Mouse (Mus musculus) embryonic stem cell, embryonic (primary cell): ENCODE measurements around the gene Zbtb39.
"Not testable (repeated sequence)": the region's sequence is repeated elsewhere in the genome, so short reads cannot be mapped to it uniquely, and the experiment has no call there.

Source experiments
- CTCF ChIA-PET, 4 experiments: fragments of 300-600 bp in 2 of 4; fragments of 350-600 bp in 2 of 4; sonication (Branson Sonifier 250); formaldehyde crosslinking; loops; one replicate each; lab custom pipeline; 2022; ENCODE audit warnings: inconsistent platforms in 2 of 4; lab: Charles Lee
- POLR2A ChIA-PET, 4 experiments: fragments of 300-600 bp in 2 of 4; fragments of 350-600 bp in 2 of 4; sonication (Branson Sonifier 250); formaldehyde crosslinking; loops; one replicate each; lab custom pipeline; 2022; ENCODE audit warnings: antibody characterized with exemption in 4 of 4, inconsistent platforms in 1 of 4; lab: Charles Lee

Gene Zbtb39

DNA sequence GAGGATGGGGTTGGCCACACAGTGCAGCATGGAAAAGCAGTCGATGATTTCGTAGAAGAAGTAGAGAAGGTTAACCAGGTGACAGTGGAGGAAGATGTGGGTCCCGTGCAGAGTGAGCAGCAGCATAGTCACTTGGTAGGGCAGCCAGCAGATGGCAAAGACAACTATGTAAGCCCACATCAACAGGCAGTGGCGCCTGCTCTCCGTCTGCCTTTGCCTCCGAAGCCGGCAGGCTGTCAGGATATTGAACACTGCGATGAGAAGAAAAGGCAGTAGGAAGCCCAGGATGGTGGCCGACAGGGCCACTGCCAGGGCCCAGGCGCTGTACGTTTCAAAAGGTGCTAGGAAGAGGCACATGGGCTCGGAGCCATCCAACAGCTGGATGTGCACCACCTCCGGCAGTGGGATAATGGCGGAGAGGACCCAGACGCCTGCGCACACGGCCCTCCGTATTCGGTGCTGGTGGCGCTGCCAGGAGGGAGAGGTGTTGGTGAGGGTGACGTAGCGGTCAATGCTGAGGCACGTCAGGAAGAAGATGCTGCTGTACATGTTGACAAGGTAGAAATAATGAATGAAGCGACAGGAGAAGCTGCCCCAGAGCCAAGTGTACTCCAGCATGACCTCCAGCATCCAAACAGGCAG, 10.9 kb downstream of the Zbtb39 start:
- ChIA-PET POLR2A (interaction anchor here in 3 of 4 experiments (0.6 to 1.8 kb wide), 6 partner anchors 9 to 815 kb away, joined by 3 to 6 read pairs (median 3); partner anchors contain the start of genes Rdh1 (in 1 of the 3), Rdh16f1 (in 1 of the 3) and Zbtb39 (in 1 of the 3)), CTCF (interaction anchor here in 3 of 4 experiments (0.6 to 2.7 kb wide), 4 partner anchors 12 to 179 kb away, joined by 3 to 13 read pairs (median 4); partner anchors contain the start of genes Myo1a (in 1 of the 3), Stat6 (in 1 of the 3) and Zbtb39 (in 1 of the 3))

DNA sequence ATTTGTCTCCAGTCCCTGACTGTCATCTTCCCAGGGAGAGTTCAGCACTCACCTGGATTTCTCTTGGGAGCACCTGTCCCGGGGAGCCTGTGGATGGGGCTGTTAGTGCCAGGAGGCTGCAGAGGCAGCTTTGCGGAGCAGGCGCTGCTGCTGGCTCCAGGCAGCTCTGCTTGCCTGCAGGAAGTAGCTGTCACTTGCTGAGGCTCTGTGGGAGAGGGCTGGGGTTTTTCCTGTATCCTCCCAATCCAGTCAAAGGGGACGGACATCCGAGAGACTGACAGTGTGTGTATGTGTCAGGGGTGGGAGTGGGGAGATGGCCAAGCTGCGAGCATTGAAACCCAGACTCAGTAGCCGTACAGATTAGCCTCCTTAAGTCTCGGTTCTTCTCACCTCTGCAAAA, 12.2 kb downstream of the Zbtb39 start, which contains the start of gene Gpr182:
Gene Gpr182, minus strand, starts transcription at position 185 of the 400 bp plus-strand sequence.
- ChIA-PET POLR2A (no interaction called here), CTCF (interaction anchor here in 3 of 4 experiments (0.5 to 1.8 kb wide), 5 partner anchors 47 to 401 kb away, joined by 3 to 5 read pairs (median 3); partner anchors contain the start of gene Myo1a (in 1 of the 3))

DNA sequence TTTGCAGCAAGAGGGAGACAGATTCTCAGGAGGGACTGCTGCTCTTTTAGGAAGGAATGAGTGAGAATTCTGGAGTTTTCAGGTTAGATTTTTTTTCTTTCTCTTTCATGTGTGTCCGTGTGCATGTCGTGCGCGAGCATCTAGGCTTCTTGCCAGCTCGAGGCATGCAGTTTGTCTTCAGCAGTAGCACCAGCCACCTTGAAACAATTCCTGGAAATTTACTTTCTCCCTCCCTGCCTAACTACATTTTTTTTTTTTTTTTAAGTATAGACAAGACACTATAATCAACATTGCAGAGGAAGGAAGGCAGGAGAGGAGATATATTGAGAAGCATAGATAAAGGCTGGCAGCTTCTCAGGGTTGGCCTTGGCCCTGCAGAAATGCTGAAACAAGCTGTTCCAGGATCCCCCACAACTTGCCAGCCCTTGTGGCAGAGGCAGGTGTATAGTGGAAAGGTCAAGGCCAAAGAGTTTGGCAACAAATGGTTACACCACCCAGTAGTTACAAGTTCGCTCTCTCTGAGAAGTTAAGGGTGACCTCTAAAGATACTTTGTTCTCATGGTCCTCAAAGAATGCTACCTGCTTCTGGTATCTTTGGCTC, 15.3 kb downstream of the Zbtb39 start:
- ChIA-PET CTCF (interaction anchor here in 2 of 4 experiments (1.0 to 2.1 kb wide), 2 partner anchors 10 to 254 kb away, joined by 3 to 6 read pairs; no protein-coding TSS in a partner anchor), POLR2A (interaction anchor here in 3 of 4 experiments (0.6 to 1.3 kb wide), 3 partner anchors 8 to 539 kb away, joined by 3 to 5 read pairs (median 3); no protein-coding TSS in a partner anchor)

DNA sequence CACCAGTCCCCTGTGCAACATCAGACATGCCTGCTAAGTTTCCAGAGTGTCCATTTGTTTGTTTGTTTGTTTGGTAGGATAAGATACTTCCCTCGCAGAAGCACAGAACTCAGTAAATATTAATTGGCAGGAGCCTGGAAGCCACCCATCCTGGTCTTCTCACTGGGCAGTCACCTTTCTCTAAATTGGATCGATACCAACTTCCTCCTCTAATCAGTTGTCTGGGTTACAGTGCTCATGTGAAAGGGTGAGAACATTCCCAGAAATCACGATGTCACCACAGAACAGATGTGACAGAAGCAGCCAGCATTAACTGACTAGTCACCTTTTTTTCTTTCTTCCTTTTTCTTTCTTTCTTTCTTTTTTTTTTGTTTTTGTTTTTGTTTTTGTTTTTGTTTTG, 15.9 kb downstream of the Zbtb39 start:
- CTCF ChIA-PET, result interaction anchor here in 1 of 4 experiments (0.6 kb wide), 1 partner anchor 198 kb away, joined by 3 read pairs; no protein-coding TSS in a partner anchor
- POLR2A ChIA-PET, result interaction anchor here in 1 of 4 experiments (1.3 kb wide), 1 partner anchor 9 kb away, joined by 5 read pairs; no protein-coding TSS in a partner anchor

DNA sequence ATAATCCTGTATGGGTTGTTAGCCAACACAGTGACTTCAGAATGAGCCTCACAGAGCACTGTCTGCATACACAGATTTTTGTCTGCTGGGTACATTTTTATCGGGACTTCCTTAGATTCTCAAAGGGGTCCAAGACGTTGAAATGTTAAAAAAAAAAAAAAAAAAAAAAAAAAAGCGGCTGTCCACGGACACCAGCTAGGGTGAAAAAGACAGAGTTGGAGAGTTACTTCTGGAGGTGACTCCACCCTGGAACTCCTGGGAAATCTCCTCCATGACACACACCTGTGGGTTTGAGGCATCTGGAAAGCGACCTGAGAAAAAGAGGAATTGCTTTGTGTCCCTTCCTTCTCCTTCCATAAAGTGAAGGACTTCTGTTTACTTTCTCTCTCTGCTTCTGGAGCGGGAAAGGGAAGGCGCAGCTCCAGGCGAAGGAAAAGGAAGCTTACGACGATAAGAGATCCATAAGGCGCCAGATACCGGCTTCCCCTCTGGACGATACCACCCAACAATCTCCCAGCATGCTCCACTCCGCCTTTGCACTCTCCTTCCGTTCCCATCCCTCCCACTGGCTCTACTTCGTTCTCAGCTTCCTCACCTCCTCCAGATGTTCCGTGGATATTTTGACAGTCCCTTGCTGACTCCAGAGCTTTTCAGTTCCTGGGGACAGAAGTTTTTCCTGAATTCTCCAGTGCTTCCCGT, 16.6 kb downstream of the Zbtb39 start:
- CTCF ChIA-PET, result interaction anchor here in 2 of 4 experiments (0.6 kb wide), 3 partner anchors 129 to 913 kb away, joined by 3 to 9 read pairs (median 4); no protein-coding TSS in a partner anchor

DNA sequence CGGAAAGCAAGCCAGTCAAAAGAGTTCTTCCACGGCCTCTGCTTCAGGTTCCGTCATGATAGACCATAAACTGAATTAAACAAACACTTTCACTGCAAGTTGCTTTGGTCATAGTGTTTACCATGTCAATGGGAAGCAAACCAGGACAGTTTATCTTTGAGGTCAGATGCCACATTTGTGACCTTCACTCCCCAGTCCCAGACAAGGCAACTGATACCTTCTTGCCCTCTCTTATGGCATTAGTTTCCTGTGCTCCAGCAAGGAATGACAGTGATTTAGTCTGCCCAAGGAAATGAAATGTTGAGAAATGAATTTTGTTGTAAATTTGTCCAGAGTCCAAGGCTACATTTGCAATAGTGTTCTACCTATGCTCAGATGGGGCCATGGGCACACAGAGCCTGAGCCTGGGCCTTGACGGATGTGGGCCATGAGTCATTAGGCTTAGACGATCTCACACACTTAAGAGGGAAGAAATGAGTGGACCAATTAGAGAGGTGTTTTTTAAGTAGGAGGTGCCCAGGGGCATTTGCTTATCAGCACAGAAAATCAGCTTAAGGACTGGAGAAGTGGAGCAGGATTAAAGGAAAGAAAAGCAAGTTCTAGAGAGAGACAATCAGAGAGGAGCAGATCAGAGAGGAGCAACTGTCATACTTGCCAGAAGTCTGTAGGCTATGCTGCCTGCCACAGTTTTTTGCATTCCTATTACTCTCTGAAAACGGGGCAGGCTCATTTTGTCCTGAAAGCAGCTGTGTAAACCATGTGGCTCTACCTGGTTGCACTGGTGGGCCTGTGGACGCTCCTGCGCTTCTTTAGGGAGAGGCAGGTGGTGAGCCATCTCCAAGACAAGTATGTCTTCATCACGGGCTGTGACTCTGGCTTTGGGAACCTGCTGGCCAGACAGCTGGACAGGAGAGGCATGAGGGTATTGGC, 20.1 kb downstream of the Zbtb39 start, which contains the start of the genes Rdh1 and Rdh16f1:
Gene Rdh1, plus strand, starts transcription at position 541 of the 930 bp plus-strand sequence.
Gene Rdh16f1, plus strand, starts transcription at position 607 of the 930 bp plus-strand sequence.
- CTCF ChIA-PET, result interaction anchor here in 2 of 4 experiments (1.1 to 1.4 kb wide), 2 partner anchors 15 kb away, joined by 3 to 5 read pairs; no protein-coding TSS in a partner anchor
- POLR2A ChIA-PET, result interaction anchor here in 1 of 4 experiments (1.2 kb wide), 1 partner anchor 10 kb away, joined by 6 read pairs; no protein-coding TSS in a partner anchor

More for the DNA sequence above, 16.6 kb downstream of the Zbtb39 start:
- POLR2A ChIA-PET, result interaction anchor here in 2 of 4 experiments (0.6 to 2.1 kb wide), 3 partner anchors 8 to 10 kb away, joined by 3 to 8 read pairs (median 3); no protein-coding TSS in a partner anchor

DNA sequence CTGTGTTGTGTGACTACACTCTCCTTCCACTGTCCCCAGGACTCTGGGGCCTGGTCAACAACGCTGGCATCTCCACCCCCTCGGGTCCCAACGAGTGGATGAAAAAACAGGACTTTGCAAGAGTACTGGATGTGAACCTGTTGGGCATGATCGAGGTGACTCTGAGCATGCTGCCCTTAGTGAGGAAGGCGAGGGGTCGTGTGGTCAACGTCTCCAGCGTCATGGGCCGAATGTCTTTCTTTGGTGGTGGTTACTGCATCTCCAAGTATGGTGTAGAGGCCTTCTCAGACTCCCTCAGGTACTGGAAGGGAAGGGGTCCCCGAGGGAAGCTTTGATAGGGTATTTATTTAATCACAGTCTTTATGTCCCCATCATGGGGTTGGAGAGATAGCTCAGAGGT, 23.6 kb downstream of the Zbtb39 start:
- POLR2A ChIA-PET, result not testable (repeated sequence)
- CTCF ChIA-PET, result interaction anchor here in 1 of 4 experiments (0.6 kb wide), 1 partner anchor 225 kb away, joined by 4 read pairs; no protein-coding TSS in a partner anchor

DNA sequence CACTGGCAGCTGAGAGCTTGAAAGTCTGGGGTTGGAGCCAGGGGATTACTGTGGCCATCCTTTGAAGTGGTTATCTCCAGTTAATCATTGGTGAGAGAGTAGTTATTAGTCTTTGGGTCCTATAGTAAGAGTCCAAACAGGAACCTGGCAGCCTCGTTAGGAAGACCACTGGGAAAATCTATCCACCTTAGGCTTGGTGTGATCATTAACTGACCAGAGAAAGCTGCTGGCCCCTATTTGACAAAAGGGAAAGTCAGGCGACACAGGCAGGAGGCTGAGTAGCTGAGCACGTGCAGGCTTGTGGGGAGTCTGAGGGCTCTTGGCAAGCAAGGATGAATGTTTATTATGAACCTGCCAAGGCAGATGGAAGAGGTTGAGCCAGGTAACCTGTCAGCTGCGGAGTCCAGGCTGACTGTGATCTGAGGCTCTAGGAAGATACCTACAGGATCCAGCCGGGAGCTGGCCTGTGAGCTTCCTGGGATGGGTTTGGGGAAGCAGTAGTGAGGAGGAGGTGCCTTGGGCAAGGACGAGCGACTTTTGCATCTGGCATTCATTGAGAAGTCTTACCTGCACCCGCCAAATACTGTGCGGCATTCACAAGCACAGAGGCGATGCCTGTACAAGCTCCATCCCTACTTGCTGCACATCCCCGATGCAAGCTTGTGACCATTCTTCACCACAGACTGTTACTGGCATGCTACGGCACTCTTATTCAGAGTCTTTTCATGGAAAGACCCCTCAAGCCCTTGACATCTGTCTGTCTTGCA, 24.8 kb downstream of the Zbtb39 start:
- ChIA-PET POLR2A (no interaction called here), CTCF (interaction anchor here in 1 of 4 experiments (1.2 kb wide), 1 partner anchor 61 kb away, joined by 8 read pairs; no protein-coding TSS in a partner anchor)

DNA sequence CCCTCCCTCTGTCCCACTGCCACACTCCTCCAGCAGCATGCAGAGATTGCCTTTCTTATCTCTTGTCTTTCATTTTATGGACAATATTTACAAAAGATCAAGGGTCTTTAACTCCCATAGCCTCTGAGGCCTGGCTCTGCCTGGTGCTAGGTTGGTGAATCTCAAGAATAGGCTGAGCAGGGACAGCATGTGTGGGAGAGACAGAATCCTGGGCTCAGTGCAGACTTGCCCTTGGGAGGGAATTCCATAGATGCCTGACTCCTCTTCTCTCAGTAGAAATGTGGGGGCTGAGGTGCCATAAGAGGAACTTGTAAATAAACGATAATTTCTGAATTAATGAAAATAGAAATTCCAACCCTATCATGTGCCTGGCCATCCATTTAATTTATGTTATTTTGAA, 27.2 kb downstream of the Zbtb39 start:
- ChIA-PET CTCF (no interaction called here), POLR2A (no interaction called here)

DNA sequence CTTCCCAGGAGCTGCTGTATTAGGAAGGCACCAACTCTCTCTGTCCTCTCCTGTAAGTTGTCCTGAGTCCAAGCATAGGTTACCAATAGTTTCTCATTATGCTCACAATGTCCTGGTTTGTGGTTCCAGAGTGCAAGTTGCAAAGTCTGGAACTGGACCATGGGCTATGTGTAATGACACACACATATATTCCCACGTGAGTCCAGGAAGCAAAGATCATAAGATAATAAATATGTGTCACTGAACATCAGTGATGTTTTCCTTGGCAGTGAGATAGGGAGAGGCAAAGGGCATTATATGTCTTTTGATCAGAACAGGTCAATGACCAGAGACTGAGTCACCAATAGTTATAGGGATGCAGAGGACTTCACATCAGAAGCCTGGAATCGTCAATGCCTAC, 36.7 kb downstream of the Zbtb39 start, which contains the start of gene Rdh9:
Gene Rdh9, plus strand, starts transcription at position 376 of the 400 bp plus-strand sequence.
- ChIA-PET CTCF (no interaction called here), POLR2A (interaction anchor here in 1 of 4 experiments (0.8 kb wide), 1 partner anchor 259 kb away, joined by 3 read pairs; no protein-coding TSS in a partner anchor)

DNA sequence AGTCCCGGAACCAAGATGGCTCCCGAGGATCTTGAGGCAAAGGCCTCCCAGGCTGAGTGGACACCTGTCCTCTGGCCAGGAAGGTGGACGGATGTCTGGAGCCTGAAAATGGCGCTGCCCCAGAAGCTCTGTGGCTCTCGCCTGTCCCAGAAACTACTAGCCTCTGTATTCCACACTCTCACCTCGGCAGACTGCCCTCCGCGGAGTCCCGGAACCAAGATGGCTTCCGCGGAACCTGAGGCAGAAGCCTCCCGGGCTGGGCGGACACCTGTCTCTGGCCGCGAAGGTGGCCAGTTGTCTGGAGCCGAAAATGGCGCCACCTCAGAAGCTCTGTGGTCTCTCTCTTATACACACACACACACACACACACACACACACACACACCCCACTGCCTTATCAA, 43.0 kb downstream of the Zbtb39 start:
- ChIA-PET POLR2A (interaction anchor here in 1 of 4 experiments (0.7 kb wide), 1 partner anchor 10 kb away, joined by 3 read pairs; no protein-coding TSS in a partner anchor), CTCF (interaction anchor here in 1 of 4 experiments (0.7 kb wide), 1 partner anchor 158 kb away, joined by 3 read pairs; no protein-coding TSS in a partner anchor)

DNA sequence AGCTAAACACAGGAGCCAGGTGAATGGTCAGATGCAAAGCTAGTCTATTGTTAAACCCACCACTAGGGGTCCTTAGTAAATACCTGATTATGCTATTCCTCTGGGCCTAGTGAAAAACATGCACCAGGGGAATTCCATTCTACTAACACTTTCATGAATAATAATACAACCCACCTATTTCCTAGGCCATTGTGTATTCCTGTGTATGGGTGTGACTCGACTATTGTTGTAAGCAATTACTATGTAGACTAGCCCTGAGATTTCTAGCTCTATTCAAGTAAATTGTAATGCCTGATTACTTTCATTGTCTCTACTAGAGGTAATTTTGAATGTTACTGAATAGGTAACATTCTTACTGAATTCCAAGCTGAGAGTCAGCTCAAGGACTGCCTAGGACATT, 46.1 kb downstream of the Zbtb39 start:
- CTCF ChIA-PET, result not testable (repeated sequence)
- POLR2A ChIA-PET, result interaction anchor here in 1 of 4 experiments (0.8 kb wide), 1 partner anchor 40 kb away, joined by 3 read pairs; no protein-coding TSS in a partner anchor
